Mouse (Mus musculus): Measurements from ENCODE around the gene Hus1b. TPM values are rescaled to one million over a fixed set of nuclear protein-coding genes. Genes with fewer than 3 reads are reported as not detected.

Hus1b gene
- total and polyA plus RNA-seq, 2 experiments: 0.07 to 0.55 TPM

DNA sequence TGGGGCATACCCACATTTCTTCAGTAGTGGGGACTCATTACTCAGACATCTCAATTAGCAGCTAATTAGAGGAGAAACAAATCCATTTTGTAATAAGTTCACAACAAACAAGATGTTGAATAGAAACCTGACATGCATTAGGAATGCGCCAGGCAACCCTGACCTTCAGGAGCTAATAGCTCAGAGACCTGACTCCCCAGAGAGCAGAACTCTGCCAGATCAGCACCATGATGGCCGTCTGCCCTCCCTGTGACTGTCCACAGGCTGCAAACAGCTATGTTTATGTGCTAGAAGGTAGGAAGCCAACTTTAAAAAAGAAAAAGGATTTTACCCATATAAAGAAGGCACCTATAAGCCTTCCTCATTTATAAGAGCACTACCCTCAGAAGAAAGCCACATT lies 45.3 kb downstream of the Hus1b start:
- Histone ChIP-seq H3K36me3 (ENCODE audit: control insufficient read depth, insufficient read depth, low read length) (peaks cover 19% of the 10 kb centered on the region), H3K4me3 (ENCODE audit: insufficient read depth, low read depth, low read length) (no peak overlapping the region), H3K79me2 (ENCODE audit: control insufficient read depth, insufficient read depth, low read length) (no peaks in the 10 kb centered on the region), H3K9ac (ENCODE audit: low read depth, low read length) (no peak overlapping the region), H3K27ac (replicated peaks; ENCODE audit: insufficient read depth, low read depth, low read length) (no peak overlapping the region), H3K4me1 (ENCODE audit: control insufficient read depth, insufficient read depth, low read length) (no peaks in the 10 kb centered on the region), H3K27me3 (ENCODE audit: control insufficient read depth, insufficient read depth, low read length) (no peaks in the 10 kb centered on the region)
- WGBS: 92% methylated on average over 2 of the region's 2 CpGs
- TF ChIP-seq CTCF (IDR thresholded peaks at IDR 0.05; ENCODE audit: low read depth, low read length) (no peak), POLR2A (IDR thresholded peaks at IDR 0.05; ENCODE audit: extremely low read depth, insufficient read depth, low read length) (no peak)
- no peak for DNase-seq (ENCODE audit: extremely low read depth, low read depth, low spot score)

DNA sequence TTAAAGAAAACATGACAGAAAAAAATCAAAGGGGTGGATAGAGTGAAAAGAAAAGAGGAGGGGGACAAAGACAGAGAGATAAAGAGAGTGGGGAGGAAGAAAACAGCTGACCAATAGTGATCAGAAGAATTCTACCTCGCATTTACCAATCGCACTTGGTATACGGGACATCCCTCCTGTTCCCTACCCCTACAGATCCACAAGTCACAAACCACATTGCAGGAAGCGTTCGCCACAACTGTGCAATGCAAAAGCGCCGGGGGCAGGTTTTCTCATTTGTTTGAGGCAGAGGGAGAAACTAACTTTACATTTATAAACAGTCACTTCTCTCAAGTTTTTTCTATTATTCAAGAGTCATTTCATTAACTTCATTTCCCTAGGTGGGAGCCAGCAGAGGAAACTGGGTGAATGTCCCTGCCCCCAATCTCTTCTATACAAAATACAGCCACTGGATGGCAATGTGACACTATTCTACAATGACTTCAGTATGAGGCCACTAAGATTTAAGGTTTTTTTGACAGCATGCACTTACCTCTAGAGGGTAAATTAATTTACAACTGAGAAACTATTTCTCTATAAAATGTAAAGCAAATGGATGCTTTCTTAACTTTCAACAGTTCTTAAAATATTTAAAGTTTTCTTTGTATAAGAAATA lies 46.0 kb downstream of the Hus1b start:
- TF ChIP-seq CTCF (IDR thresholded peaks at IDR 0.05; ENCODE audit: low read depth, low read length): no peak
- TF ChIP-seq POLR2A (IDR thresholded peaks at IDR 0.05; ENCODE audit: extremely low read depth, insufficient read depth, low read length): no peak
- no peak overlapping the region for H3K27ac ChIP-seq (replicated peaks; ENCODE audit: insufficient read depth, low read depth, low read length)
- no peak overlapping the region for H3K4me3 ChIP-seq (ENCODE audit: insufficient read depth, low read depth, low read length)
- no peaks in the 10 kb centered on the region for H3K4me1 ChIP-seq (ENCODE audit: control insufficient read depth, insufficient read depth, low read length)
- DNase-seq (ENCODE audit: extremely low read depth, low read depth, low spot score): no peak
- H3K9ac ChIP-seq (ENCODE audit: low read depth, low read length): no peak overlapping the region
- H3K27me3 ChIP-seq (ENCODE audit: control insufficient read depth, insufficient read depth, low read length): no peaks in the 10 kb centered on the region
- 95% methylated on average over 7 of the region's 7 CpGs for whole genome bisulfite sequencing
- H3K79me2 ChIP-seq (ENCODE audit: control insufficient read depth, insufficient read depth, low read length): no peaks in the 10 kb centered on the region
- peaks cover 18% of the 10 kb centered on the region for H3K36me3 ChIP-seq (ENCODE audit: control insufficient read depth, insufficient read depth, low read length)

Other genes starting within 250 kb of the Hus1b start
- gene Irf4, start 198.5 kb downstream of the Hus1b start, total RNA-seq (2014; rRNA removed): 0.28 and 0.74 TPM in 2 replicates
- gene Irf4, start 198.5 kb downstream of the Hus1b start, polyA plus RNA-seq (2012; rRNA removed): 0.11 and 0.27 TPM in 2 replicates
- 9.7 and 10.9 TPM in 2 replicates for gene Exoc2, start 26.3 kb upstream of the Hus1b start, total RNA-seq (2014; rRNA removed)
- gene Exoc2, start 26.3 kb upstream of the Hus1b start, polyA plus RNA-seq (2012; rRNA removed): 2.7 and 3.3 TPM in 2 replicates
- gene Gm5447, start 26.4 kb upstream of the Hus1b start, total RNA-seq (2014; rRNA removed): 0.09 TPM in 1 of 2 replicates, not detected in the other
- gene Gm5447, start 26.4 kb upstream of the Hus1b start, polyA plus RNA-seq (2012; rRNA removed): 0.11 TPM in 1 of 2 replicates, not detected in the other